Mouse (Mus musculus): ENCODE data around the gene Astn1.

The Astn1 gene

DNA sequence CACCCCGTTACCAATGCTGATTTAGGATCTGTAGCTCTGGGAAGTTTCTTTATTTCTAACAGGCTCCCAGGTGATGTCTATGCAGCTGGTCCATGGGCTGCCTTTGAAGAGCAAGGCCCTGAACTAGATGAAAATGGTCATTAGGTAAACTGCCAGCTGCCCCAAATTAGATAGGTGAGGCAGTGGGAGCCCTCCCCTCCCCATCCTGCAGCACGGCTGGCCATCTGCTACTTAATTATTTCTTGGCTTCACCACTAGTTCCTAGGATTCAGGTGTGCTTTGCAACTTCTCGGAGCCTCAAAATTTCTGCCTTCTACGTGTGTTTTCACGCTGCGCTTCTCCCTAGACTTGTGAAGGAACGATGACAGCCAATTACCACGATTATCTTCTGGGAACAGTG is 59.4 kb downstream of the Astn1 start:
- CTCF ChIA-PET: no interaction called here

GRCm38 (mm10) chr1:158422739-158423138 is 60.7 kb downstream of the Astn1 start:
- CTCF ChIA-PET: no interaction called here

DNA sequence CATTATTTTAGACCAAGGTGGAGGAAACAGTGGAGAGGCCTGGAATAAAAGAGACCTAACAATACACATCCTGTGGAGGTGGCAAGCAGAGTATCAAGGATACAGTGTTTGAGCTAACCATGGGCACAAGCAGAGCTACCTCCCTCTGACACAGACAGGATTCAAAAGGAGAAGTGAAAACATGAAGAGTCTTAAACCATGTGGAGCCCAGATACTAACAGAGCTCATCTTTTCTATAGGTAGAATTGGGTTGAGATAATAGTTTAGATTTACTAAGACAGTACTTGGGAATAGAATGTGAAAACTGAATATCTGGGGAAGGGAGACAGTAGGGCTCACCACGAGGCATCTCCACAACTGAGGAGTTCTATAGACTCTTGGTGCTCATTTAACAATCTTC is 84.0 kb downstream of the Astn1 start:
- CTCF ChIA-PET: no interaction called here

DNA sequence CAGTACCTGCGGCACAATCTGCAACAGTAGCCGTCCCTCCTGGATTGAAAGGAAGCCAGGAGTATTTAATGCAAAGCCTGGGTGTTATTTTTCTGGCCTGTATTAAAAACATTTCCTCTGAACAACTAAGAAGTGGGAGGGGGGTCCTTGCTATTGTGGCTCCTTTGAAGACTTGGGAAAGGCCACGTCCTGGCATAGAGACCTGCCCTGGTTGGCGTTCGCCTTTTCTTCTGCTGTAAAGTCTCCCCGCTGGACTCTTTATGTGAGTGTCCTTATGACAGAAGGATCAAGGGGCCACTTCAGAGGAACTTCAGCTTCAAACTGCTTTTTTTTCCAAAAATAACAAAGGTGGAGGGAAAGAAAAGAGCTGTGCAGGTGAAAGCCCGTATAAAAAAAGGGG is 85.9 kb downstream of the Astn1 start:
- CTCF ChIA-PET: no interaction called here

DNA sequence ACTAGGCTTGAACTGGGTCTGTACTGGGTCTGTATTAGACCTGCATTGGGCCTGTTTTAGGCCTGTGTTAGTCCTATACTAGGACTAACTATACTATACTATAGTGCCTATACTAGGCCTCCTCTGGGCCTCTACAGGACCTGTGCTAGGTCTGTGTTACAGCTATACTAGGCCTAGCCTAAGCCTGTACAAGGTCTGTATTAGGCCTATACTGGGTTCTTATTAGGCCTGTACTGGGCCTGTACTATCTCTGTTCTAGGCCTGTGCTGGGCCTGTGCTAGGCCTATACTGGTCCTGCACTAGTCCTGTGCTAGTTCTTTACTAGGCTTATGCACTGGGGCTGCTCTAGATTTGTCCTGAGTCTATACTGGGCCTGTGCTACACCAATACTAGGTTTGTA is 90.6 kb downstream of the Astn1 start:
- CTCF ChIA-PET: no interaction called here

DNA sequence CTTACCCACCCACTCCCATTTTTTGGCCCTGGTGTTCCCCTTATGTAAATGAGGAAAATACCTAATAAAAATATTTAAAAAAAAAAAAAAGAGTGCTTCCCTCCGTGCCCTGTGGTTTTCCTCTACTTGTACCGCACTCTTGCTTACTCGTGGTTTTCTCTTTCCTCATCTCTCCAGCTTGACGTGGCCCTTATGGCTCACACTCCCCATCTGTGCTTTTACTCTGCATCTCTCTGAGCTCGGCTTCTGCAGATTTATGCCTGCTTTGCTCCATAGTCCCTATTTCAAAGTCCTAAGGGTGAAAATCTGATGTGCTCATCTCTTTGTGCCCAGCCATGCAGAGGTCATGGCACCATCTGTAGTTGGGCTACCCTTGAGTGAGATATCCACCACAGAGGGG is 91.5 kb downstream of the Astn1 start:
- CTCF ChIA-PET: no interaction called here

- CTCF ChIA-PET: no interaction called here
Observed at GRCm38 (mm10) chr1:158463975-158464374, 101.9 kb downstream of the Astn1 start.

- CTCF ChIA-PET: no interaction called here
Observed at GRCm38 (mm10) chr1:158465286-158465685, 103.2 kb downstream of the Astn1 start.

DNA sequence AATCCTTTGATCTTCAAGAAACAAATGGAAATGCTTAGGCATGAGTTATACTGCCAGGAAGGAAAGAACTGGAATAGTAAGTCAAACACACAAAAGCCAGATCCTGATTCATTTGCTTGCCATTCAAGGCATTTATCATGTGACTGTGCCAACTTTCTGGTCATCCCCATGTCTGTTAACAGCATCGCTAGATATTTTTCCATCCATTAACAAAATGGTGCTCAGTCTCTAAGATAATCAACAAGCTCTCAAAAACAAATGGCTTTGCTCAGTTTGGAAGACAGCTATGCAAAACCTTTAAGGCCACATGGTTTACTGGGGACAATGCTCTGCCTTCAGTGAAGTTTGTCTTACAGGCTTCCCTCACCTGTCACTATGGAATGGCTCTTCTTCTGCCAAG is 115.8 kb downstream of the Astn1 start:
- CTCF ChIA-PET: no interaction called here

DNA sequence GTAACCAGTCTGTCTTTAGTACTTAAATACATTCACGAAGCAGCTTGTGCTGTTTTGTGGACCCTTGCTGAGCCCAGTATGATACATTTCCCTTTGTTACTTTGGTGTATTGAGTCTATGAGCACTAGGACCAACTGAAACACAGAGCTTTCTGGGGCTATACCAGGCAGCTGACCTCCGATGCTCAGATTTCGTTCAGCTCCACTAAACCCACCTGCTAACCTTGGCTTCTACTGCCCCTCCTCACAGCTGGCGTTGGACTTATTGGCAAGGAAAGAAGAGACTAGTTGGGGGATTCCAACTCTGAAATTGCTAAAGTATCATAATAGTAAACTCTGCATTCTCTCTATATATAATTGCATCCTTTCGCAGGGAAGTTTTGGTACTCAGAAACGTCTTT is 118.2 kb downstream of the Astn1 start:
- CTCF ChIA-PET: no interaction called here

DNA sequence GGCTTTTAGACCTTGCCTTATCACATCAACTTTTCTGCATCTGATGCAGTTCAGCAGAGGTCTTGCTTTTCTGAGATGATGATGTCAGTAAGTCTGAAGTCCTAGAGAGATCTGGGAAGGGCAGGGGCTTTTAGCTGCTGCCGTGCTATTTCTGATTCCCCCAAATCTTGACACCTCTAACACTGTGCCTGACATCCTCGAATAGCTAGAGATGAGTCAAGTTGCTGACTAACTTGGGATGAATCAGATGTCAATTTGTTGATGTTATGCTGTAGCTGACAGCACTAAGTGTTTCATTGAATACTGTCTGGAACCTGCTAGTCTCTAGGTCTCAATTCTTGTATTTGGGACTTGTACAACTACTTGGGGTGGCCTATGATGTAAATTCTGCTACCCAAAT is 121.7 kb downstream of the Astn1 start:
- CTCF ChIA-PET: no interaction called here

GRCm38 (mm10) chr1:158489521-158490021 is 127.5 kb downstream of the Astn1 start:
- CTCF ChIA-PET: no interaction called here

GRCm38 (mm10) chr1:158490175-158490574 is 128.1 kb downstream of the Astn1 start:
- CTCF ChIA-PET: interaction anchor here (0.5 kb wide), 1 partner anchor 500 kb away, joined by 3 read pairs; no protein-coding TSS in a partner anchor

- CTCF ChIA-PET: no interaction called here
Observed at GRCm38 (mm10) chr1:158493289-158493688, 131.2 kb downstream of the Astn1 start.

DNA sequence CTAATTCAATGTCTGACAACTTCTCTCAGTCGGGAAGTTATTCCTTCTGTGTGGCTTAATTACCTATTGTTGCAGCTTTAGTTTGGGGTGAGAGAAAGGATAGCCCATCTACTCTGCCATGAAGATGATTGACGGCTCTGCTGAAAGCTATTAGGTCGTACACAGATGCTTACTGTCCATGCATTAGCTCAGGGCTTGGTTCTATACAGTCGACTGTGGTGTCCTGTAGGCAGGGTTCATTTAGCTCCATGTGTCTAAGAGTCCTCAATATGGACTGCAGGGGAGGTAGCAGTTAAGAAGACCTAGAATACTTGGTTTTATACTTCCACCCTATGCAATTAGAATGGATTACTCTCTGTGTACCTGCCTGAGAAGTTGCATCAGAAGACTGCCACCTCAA is 138.1 kb downstream of the Astn1 start:
- CTCF ChIA-PET: no interaction called here

GRCm38 (mm10) chr1:158501019-158501418 is 138.9 kb downstream of the Astn1 start:
- CTCF ChIA-PET: no interaction called here

GRCm38 (mm10) chr1:158507610-158508009 is 145.5 kb downstream of the Astn1 start:
- CTCF ChIA-PET: no interaction called here

- CTCF ChIA-PET: no interaction called here
Observed at GRCm38 (mm10) chr1:158509112-158509855, 147.2 kb downstream of the Astn1 start.

DNA sequence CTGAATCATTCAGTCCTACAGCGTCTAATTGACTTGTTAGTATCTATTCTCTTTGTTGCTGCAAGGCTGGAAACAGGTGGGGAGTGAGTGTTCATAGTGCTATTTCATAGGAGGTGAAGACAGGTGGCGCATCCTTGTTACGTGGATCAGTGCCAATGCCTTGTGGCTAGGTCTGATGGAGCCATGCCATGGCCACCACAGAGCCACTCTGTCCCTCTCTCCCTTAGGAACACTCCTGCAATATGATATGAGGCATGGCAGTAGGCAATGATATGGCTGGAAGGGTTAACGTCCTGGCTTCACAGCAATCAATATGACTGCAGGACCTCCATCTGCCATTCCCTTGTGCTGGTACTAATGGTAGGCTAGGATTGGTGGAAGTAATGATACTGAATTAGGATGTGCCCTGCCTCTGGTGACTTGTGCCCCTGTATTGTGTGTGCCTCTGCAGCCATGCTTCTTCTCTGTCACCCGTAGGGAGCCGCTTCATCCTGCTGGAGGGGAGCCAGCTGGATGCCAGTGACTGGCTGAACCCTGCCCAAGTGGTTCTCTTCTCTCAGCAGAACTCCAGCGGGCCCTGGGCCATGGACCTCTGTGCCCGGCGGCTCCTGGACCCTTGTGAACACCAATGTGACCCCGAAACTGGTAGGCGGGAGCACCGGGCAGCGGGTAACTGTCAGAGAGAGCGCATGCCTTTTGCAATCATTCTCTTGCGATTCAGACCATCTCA is 148.6 kb downstream of the Astn1 start:
- CTCF ChIA-PET: no interaction called here

DNA sequence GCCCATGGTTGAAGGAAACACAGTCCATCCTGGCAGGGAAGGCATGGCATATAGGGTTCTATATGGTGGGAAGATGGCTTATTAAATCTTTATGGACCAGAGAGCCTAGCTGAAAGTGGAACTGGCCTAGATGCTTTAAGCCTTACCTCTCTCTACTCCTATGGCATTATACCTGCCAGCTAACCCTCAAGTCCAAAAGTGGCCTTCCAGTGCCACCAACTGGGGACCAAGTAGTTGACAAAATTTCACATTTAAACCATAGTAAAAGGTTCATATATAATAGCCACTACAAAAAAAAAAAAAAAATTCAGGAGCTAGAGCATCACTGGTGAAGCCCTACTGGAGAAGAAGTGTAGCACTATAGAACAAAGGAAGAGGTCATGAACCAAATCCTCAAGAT is 150.0 kb downstream of the Astn1 start:
- CTCF ChIA-PET: no interaction called here

DNA sequence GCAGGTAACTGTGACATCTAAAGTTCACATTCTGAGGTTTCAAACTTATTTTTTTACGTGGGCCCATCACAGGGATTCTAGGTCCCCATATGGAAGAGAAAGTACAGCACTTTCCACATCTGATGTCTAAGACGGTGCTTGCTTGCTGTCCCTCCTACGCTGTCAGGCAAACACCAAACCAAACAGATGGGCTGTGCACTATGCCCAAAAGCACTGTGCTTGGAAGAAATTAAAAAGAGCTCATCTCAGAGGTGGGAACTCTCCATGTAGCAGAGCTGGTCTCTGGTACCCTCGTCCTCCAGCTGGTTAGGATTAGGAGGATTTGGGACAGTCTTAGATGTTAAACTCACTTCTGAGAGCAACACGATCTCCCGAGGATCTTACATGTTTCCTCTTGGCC is 150.6 kb downstream of the Astn1 start:
- CTCF ChIA-PET: no interaction called here

DNA sequence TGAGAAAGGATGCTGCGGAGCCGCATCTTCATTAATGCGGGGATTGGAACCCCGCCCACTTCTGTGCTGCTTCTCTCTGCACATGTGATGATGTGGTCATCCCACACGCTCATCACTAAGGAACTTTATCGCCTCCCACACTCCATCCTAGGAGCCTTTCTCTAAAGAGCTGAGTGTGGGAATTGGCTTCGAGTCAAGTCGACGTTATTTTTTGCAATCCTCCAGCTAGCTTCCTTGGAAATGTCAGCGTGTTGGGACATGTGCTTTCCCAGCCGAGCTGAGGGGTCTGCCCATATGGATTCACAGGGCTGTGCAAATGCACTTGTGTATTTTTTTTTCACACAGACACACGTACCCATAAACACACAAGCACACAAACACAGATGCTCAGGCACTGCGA is 151.5 kb downstream of the Astn1 start:
- CTCF ChIA-PET: no interaction called here

GRCm38 (mm10) chr1:158516558-158516957 is 154.5 kb downstream of the Astn1 start:
- CTCF ChIA-PET: no interaction called here

GRCm38 (mm10) chr1:158536195-158536594 is 174.1 kb downstream of the Astn1 start:
- CTCF ChIA-PET: no interaction called here

Measured in spleen, embryonic (tissue).